Mouse (Mus musculus): ENCODE measurements around the gene Gimd1.

Gimd1 gene

DNA sequence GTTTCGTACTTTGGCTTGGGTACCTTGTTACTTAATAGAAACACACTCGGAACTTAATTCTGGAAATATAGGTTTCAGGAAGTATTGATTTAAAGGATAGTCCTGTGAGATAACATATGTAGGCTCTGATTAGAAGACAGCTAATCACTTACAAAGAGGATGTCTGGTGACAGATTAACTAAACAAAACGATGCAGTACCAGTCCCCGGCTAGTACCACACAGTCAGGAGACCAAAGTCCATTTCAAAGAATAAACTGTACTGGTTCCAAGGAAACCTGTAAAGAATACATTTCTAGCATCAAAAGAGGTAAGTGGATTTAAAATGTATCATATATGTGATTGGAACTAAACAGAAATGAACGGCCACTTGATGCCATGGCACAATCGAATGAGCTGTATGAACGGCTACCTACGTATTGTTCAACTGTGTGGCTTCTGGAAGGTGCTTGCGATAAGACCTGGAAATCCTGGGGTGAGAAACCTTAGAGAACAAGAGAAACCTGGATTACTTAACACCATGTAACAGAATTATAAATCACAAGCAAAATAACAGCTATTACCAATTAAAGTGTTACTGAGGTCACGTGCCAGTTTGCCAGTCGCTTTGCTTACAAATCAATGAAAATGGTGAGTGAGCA, at the start of gene Gimd1:
Gene Gimd1, plus strand, starts transcription at position 220 of the 639 bp plus-strand sequence.
- no peak for DNase-seq (ENCODE audit: low read depth, low spot score)

GRCm38 (mm10) chr3:132581198-132581597, 48.4 kb upstream of the Gimd1 start:
- no peak for DNase-seq (ENCODE audit: low read depth, low spot score)

DNA sequence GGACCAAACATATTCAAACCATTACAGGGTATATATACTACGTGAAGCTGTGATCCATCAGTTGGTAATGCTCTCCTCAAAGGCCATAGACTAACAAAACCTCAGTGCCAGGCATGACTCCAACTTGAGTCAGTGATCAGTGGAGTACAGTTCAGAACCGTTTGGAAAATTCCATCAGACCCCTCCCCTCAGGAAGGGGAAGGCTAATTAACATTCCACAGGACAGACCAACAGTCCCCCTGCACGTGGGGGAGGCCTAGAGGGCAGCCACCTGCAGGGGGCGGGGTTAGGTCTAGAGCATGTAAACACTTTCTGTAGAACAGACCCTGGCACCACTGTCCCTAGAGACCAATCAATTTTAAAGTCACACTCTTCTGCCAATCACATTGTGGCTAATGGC, 47.3 kb upstream of the Gimd1 start:
- DNase-seq (ENCODE audit: low read depth, low spot score) = peak; percentile 45

GRCm38 (mm10) chr3:132585122-132585972, 44.3 kb upstream of the Gimd1 start:
- no peak for DNase-seq (ENCODE audit: low read depth, low spot score)

DNA sequence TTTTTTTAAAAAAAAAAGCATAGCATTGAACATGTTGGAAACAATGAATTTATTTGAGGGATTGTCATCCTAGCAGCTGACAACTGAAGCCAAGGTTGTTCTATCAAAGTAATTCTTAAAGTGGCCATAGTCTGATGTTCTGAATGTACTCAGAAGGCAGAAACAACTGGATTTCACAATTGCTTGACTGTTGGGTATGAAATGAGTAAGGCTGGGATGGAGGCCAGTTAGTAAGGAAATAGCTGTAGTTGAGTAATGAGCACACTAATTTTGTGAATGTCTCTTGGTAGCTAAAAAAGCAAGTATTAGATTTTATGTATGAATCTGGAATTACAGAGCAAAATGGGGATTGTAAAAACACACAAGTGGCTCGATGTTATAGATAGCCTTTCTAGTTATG, 41.5 kb upstream of the Gimd1 start:
- no peak for DNase-seq (ENCODE audit: low read depth, low spot score)

- DNase-seq (ENCODE audit: low read depth, low spot score) = no peak
These were observed 39.6 kb upstream of the Gimd1 start for GRCm38 (mm10) chr3:132590010-132590409.

DNA sequence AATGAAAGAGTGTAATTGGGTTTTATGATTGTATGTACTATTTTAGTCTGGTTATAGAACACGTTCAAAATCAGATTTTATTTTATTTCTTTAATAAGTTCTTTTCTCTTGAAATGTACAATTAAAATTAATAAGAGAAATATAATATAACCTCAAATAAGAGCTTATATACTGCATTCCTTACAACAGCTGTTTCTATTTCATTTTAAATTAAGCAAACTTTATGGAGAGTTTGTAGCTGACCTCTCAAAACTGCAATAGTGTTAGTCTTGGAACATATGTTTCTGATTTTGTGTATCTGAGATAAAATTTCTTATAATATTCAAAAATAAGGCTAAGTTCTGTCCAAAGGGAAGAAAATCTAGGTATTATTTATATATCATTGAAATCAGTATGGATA, 39.0 kb upstream of the Gimd1 start:
- no peak for DNase-seq (ENCODE audit: low read depth, low spot score)

DNA sequence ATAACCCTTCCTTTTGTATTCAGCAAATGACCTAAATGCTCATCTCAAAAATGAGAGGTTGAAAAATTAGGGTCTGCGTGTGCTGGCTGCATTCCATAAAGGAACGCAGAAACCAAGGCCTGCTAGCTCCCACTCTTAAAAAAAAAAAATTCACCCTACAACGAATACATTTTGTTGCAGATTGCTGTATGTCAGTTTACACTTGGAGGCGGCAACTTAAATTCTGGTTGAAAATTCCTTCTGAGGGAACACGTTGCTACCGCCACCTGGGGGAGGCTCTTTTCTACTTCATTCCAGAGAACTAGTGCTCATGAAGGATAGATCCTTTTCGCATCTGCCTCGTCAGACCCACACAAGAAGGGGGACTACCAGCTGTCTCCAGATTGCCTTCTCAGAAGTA, 879 bp upstream of the Gimd1 start:
- peak; percentile 10 for DNase-seq (ENCODE audit: low read depth, low spot score)

DNA sequence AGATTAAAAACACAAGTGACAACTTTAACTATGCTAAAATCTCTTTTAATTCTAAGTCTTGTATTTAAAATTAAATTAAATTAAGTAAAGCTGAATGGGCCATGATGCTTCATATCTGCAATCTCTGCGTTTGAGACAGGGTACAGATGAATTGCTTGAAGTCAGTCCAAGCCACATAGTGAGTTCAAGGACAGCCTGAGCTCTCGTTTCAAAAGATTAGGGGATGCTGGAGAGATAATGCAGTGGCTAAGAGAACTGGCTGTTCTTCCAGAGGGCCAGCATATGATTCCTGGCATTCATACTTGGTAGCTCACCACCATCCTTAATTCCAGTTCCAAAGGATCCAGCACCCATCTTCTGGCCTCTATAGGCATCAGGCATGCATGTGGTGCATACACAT, 3.6 kb downstream of the Gimd1 start:
- DNase-seq (ENCODE audit: low read depth, low spot score) = no peak

DNA sequence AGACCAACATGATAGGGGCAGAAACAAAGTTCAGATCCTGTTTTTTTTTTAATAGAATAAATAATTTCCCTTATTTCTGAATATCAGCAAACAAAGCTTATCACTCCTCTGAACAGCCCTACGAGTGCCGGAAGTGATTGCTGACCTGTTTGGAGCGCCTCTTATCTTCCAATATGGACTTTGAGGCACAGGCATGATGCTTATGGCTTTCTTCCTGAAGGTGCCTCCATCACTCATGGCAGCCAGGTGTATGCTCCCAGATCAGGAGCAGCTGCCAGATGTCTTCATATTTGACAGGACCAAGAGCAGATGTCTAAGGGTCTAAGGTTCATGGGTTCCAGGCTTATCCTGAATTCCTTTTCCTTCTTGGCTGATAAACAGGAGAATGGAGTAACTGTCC, 7.5 kb downstream of the Gimd1 start:
- DNase-seq (ENCODE audit: low read depth, low spot score) = no peak

DNA sequence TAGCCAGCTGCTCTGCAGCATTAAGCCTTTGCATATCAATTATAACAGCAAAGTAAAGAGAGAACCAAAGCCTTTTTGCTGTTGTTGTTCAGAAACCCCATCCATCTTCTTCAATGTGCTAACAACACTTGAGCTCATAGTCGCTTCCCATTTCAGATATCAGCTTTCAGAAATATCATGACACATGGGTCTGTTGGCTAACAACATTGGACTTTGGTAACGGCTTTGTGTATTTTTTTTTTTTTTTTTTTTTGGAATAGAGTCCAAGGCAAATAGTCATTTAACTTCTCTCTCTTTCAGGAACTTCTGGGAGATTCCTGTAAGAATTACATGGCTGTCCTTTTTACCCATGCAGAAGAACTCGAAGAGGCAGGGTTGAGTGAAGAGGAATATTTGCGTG, 14.5 kb downstream of the Gimd1 start:
- DNase-seq (ENCODE audit: low read depth, low spot score) = no peak

DNA sequence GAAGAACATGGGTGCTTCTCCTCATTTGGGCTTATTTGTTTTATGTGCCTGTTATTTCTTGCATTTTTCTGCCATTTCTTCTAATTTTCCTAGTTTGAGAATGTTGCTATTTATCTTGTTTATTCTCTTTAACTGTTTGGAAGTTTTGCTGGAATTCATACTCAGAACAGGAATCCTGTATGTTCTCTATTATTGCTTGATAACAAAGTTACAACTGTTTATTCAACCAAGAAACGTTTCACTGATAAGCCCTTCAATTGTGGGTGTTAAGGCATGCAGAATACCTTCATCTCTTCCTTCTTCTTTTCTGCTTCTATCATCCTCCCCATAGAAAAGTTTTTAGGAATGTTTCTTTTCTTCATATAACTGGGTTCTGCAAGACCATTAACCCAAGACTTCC, 17.2 kb downstream of the Gimd1 start:
- DNase-seq (ENCODE audit: low read depth, low spot score) = no peak

- DNase-seq (ENCODE audit: low read depth, low spot score) = no peak
These were observed 19.7 kb downstream of the Gimd1 start for GRCm38 (mm10) chr3:132649368-132649767.

DNA sequence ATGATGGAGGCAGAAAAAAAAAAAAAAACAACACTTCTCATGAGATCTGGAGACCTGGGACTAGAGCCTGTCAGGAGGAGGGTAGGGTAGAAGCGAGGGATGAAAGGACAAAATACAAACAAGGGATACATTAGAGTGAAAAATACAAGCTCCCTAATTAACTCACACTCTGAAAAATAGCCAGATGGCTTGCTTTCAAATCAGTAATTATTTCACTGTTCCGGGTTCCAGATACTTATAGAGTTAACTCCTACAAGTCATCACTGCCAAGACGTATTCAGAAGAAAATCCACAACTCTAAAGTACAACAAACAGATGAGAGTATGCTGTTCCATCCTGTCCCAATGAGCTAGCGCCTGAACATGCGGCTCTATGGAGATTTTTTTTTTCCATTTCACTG, 20.6 kb downstream of the Gimd1 start:
- no peak for DNase-seq (ENCODE audit: low read depth, low spot score)

DNA sequence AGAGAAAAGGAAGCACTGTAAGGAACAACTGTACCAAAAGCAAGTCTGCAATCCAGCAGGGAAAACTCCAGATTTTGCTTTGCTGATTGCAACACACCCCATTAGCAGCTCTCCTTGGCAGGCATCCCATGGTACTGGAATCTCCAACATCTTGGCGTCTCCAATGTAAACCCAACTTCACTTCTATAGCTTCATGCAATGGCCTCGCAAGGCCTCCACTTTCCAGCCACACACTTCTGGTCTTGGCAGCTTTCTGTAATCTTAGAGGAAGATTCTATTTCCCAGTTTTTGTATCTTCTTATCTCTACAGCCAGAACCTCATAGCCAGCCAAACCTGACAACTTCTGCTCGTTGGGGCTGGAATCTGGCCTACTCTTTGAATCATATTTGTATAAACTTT, 22.2 kb downstream of the Gimd1 start:
- DNase-seq (ENCODE audit: low read depth, low spot score) = no peak

GRCm38 (mm10) chr3:132653959-132654358, 24.3 kb downstream of the Gimd1 start:
- no peak for DNase-seq (ENCODE audit: low read depth, low spot score)

- DNase-seq (ENCODE audit: low read depth, low spot score) = no peak
These were observed 26.3 kb downstream of the Gimd1 start for GRCm38 (mm10) chr3:132655955-132656354.

- DNase-seq (ENCODE audit: low read depth, low spot score) = no peak
These were observed 47.9 kb downstream of the Gimd1 start for GRCm38 (mm10) chr3:132677494-132677893.

- peak; percentile 92 for DNase-seq (ENCODE audit: low read depth, low spot score)
These were observed 54.0 kb downstream of the Gimd1 start, which contains the start of gene Tbck for GRCm38 (mm10) chr3:132683447-132684230. Gene Tbck, plus strand, starts transcription at chr3:132684144.

GRCm38 (mm10) chr3:132684231-132684928, 54.8 kb downstream of the Gimd1 start, which contains the start of gene Aimp1:
Gene Aimp1, minus strand, starts transcription at chr3:132684370.
- no peak for DNase-seq (ENCODE audit: low read depth, low spot score)
